Mouse (Mus musculus) thymus, postnatal 4 days (tissue): Measurements from ENCODE around the gene Cyp2t4.

Source experiments
- DNase-seq: peaks from one replicate; pipeline ENCODE4 v3.0.0; 2021

Cyp2t4 gene

GRCm38 (mm10) chr7:27153205-27153764 is at the start of gene Cyp2t4:
Gene Cyp2t4, plus strand, starts transcription at chr7:27153714.
- DNase-seq: no peak

GRCm38 (mm10) chr7:27104882-27105281 is 48.6 kb upstream of the Cyp2t4 start:
- no peak for DNase-seq

- DNase-seq: no peak
Measured at GRCm38 (mm10) chr7:27110327-27110726, 43.2 kb upstream of the Cyp2t4 start.

- no peak for DNase-seq
Measured at GRCm38 (mm10) chr7:27111038-27111437, 42.5 kb upstream of the Cyp2t4 start.

DNA sequence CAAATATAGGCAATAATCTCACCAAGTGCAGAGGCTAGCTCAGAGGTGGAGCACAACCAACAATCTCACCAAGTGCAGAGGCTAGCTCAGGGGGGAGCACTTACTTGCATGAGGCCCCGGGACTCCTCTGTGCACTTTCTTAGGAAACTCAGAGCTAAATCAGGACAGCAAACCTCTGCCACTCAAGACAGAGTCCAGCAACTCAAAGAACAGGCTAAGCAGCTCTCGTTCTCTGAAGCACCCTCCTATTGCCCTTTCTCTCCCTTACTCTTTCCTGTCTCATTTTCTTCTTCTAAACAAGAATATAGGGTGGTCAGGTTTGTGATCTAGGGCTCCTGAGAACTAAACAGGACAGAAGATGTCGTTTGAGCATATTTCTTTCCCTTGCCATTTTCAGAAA is 41.5 kb upstream of the Cyp2t4 start:
- no peak for DNase-seq

DNA sequence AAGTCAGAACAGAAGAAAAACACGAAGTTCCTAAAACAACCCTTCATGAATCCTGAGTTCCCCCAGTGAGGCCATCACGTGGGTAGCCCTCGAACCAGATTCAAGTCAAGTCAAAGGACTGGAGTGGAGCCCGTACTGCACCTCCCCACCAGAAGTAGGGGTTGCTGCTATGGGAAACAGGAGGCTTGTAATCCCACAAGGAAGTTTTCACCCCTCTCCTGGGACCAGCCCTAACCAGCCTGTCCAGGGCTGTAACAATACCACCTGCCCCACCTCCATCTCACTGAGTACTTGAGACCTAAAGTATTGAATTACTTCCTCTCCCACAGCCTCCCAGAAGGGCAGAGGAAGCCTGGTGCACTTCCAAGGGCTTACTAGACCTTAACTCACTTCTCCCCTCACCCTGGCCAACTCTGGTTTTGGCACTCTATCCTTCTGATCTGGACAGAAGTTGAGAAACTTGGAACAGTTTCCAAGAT is 35.4 kb upstream of the Cyp2t4 start:
- DNase-seq: no peak

DNA sequence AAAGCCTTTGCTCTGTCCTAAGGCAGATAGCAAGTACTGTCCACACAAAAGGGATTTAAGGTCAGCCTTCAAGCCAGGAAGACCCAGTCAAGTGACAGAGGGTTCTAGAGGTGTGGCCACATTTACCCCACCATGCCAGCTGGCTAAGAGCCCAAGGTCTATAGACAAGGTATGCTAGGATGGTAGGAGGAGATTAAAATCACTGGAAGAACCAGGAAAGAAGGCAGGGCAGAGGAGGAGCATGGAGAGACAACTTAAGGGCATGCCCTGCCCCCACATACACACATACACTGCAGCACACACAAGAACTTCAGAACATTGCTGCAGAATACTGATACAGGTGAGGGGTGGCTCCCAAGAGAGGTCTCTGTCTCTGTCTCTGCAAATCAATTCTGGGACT is 33.8 kb upstream of the Cyp2t4 start, which contains the start of gene Cyp2f2:
TSS of gene Cyp2f2 (plus strand) at position 234 of the 400 bp plus-strand sequence.
- no peak for DNase-seq

DNA sequence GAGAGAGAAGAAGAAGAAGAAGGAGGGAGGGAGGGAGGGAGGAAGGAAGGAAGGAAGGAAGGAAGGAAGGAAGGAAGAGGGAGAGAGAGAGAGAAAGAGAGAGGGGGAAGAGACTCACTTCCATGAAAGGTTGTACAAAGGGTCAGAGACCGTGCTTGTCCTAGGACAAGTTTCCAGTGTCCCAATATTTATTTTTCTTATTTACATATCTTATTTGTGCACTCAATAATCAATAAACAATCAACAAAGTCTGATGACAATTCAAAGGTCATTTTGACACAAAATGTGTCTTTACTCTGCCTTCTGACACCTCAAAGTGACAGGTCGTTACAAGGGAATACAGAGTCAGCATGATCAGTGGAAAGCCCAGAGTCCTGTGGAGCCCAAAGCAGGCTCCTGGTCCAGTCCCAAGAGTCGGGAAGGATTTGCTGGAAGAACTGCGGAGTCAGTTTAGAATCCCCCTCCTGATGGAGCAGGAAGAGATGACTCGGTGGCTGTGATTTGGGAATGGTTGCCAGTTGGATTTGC is 29.1 kb upstream of the Cyp2t4 start:
- DNase-seq: no peak

- DNase-seq: no peak
Measured at GRCm38 (mm10) chr7:27124969-27125368, 28.5 kb upstream of the Cyp2t4 start.

- DNase-seq: peak; percentile 52
Measured at GRCm38 (mm10) chr7:27128162-27128561, 25.4 kb upstream of the Cyp2t4 start.

GRCm38 (mm10) chr7:27128946-27129345 is 24.6 kb upstream of the Cyp2t4 start:
- no peak for DNase-seq

- DNase-seq: no peak
Measured at GRCm38 (mm10) chr7:27129811-27130210, 23.7 kb upstream of the Cyp2t4 start.

DNA sequence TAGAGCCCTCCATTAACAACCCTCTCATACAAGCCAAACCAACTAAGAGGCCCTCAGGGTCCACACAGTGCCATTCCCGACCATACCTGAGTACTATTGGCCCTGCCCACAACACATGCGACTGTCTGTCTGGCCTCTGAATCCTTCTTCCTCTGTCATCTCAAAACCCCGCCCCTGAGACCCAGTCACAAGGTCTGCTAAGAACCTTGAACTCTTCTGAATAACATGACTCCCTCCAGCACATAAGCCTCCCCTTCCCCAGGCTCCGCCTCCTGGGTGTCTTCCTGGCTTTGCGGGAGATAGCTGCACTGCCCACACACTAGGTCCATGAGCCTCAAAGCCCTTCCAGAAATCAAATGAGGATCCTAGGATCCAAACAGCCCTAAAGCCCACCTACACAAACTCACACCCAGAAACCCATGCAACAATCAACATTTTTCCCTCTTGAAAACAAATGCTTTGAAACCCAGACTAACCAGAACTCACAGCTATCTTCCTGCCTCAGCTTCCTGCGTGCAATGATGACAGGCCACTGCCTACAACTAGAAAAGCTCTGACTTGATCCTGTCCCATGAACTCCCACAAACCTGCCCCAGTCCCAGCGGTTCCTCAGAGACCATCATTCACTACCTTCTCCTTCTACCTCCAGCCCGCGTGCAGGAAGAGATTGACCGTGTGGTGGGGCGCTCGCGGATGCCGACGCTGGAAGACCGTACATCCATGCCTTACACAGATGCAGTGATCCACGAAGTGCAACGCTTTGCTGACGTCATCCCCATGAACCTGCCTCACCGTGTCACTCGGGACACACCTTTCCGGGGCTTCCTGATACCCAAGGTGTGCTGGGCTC is 22.8 kb upstream of the Cyp2t4 start:
- DNase-seq: no peak

GRCm38 (mm10) chr7:27131387-27131786 is 22.1 kb upstream of the Cyp2t4 start:
- DNase-seq: no peak

DNA sequence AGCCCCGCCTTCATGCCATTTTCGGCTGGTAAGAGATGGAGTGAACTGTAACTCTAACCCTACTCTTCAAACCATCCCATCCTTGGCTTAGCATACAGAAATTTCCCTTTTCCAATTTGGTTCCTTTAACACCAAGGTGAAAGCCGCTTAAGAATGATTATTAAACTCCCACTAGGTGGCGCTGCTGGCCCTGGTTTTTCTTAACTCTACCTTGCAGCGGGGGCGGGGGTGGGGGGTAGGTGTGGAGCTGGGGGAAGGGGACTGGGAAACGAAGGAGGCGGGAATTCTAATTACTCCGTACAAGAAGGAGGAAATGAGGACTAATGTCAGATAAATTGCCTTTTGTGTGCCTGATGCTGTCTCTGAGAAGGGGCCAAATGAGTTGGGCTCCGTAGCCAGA is 20.9 kb upstream of the Cyp2t4 start:
- peak; percentile 69 for DNase-seq

DNA sequence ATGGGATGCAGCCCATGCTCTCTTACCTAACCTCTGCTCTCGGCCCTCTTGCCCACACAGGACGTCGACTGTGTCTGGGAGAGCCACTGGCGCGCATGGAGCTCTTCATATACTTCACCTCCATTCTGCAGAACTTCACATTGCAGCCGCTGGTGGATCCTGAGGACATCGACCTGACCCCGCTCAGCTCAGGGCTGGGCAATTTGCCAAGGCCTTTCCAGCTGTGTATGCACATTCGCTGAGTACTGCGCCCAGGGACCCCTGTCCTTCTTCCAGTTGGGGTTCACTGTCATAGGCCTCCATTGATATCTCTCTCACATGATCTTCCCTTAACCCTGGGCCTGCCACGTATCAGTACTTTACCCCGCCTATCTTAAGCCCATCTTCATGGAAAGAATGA is 20.4 kb upstream of the Cyp2t4 start:
- no peak for DNase-seq

GRCm38 (mm10) chr7:27133757-27134156 is 19.8 kb upstream of the Cyp2t4 start:
- no peak for DNase-seq

DNA sequence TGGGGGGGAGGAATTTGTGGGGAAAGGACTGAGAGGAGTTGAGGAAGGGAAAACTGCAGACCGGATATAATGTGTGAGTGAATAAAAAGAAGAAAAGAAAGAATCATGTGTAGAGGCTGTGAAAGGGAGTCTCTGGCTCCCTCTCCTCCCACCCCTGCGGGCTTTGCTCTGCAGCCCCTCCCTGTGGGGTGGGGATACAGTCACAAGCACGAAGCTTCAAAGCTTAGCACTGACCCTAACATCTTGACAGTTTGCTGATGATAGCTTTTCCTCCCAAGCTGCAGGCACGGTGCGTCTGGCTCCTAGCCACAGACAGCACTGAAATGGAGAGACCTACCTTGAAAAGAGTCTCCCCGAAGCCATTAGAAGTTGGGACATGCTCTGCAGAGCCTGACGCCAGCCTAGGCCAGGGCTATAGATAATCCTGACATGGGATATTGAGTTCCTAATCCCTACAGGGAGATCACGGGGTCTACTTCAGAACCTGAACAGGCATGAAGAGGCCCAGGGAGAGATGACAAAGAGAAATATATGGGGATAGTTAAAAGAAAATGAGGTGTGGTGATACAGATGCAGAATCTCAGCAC is 17.0 kb upstream of the Cyp2t4 start:
- DNase-seq: no peak

DNA sequence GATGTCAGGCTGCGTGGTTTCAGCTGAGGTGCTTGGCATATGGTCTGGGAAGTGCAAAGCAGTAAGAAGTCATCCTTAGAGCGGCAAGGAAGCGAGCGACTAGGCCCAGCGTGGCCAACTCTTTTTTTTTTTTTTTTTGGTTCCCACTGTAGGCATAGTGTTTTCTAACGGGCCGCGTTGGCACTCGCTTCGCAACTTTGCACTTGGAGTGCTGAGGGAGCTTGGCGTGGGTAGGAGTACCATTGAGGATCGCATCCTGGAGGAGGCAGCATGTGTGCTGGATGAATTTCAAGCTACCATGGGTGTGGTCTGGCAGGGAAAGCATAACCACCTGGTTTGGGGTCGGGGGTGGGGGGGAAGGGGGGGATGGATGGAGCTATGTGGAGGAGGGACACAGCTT is 2.5 kb downstream of the Cyp2t4 start:
- DNase-seq: no peak

DNA sequence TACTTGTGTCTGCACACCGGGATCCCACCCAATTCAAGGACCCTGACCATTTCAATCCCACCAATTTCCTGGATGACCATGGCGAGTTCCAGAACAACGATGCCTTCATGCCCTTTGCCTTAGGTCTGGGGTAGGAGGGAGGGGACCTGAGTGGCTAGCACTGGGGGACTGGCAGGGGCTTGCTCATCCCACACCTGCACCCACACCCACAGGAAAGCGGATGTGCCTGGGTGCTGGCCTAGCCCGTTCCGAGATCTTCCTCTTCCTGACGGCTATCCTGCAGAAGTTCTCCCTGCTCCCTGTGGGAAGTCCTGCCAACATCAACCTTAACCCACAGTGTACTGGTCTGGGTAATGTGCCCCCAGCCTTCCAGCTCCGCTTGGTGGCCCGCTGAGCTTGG is 4.7 kb downstream of the Cyp2t4 start:
- DNase-seq: no peak

GRCm38 (mm10) chr7:27159256-27159655 is 5.7 kb downstream of the Cyp2t4 start:
- no peak for DNase-seq

GRCm38 (mm10) chr7:27159882-27160281 is 6.4 kb downstream of the Cyp2t4 start:
- peak; percentile 94 for DNase-seq

DNA sequence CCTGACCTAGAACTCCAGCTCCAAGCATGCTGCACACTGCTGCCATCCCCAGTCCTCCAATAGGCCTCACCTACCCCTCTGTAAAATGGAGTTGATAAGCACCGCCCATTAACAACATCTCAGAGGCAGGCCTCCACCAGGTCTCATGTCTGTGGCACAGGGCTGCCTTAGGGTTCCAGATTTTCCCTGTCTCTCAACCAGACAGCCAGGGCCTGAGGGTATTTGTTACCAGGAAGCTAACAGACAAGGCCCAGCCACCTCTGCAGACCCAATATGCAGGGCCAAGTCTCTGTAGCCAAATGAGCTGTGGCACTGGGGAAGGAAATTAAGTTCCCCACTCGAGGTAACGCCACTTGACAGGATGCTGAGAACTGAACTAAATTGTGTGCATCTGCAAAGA is 7.4 kb downstream of the Cyp2t4 start:
- no peak for DNase-seq

DNA sequence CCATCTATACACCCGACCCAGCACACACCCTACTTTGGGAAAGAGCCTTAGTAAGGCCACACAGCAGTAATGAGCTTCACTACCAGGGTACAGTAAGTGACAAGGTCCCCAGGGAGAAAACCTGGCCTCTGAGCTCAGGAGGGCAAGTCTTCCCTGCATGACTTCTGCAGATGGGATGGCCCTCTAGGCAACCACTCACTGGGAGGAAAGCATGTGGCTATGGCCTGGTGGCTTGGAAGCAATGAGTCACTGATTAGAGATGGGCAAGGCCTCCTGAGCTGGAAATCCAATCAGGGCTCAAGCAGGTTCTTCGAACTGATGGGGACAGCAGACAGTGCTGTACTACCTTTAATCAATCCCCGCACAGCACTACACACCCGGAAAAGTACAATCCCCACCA is 8.2 kb downstream of the Cyp2t4 start:
- DNase-seq: no peak
